Mouse (Mus musculus): ENCODE measurements around the gene Errfi1.
A peak's percentile ranks its signal among the peaks of the same experiment; 100 is the strongest.

Errfi1 gene

GRCm38 (mm10) chr4:150853680-150854461, at the start of gene Errfi1:
Gene Errfi1 (plus strand): TSS chr4:150853919.
- DNase-seq (ENCODE audit: low spot score in 2 of 2), result no peak

GRCm38 (mm10) chr4:150804204-150804603, 49.5 kb upstream of the Errfi1 start:
- no peak for DNase-seq (ENCODE audit: low spot score in 2 of 2)

GRCm38 (mm10) chr4:150807727-150808470, 45.8 kb upstream of the Errfi1 start:
- no peak for DNase-seq (ENCODE audit: low spot score in 2 of 2)

GRCm38 (mm10) chr4:150808471-150808847, 45.3 kb upstream of the Errfi1 start:
- peak; percentile 50 to 67 for DNase-seq (ENCODE audit: low spot score in 2 of 2)

- DNase-seq (ENCODE audit: low spot score in 2 of 2), result no peak
These were observed 44.4 kb upstream of the Errfi1 start for GRCm38 (mm10) chr4:150809323-150809722.

GRCm38 (mm10) chr4:150815144-150815543, 38.6 kb upstream of the Errfi1 start:
- DNase-seq (ENCODE audit: low spot score in 2 of 2), result no peak

GRCm38 (mm10) chr4:150816414-150816951, 37.2 kb upstream of the Errfi1 start:
- DNase-seq (ENCODE audit: low spot score in 2 of 2), result no peak

- no peak for DNase-seq (ENCODE audit: low spot score in 2 of 2)
These were observed 34.4 kb upstream of the Errfi1 start for GRCm38 (mm10) chr4:150819126-150819910.

GRCm38 (mm10) chr4:150821381-150821780, 32.3 kb upstream of the Errfi1 start:
- no peak for DNase-seq (ENCODE audit: low spot score in 2 of 2)

- DNase-seq (ENCODE audit: low spot score in 2 of 2), result no peak
These were observed 31.1 kb upstream of the Errfi1 start for GRCm38 (mm10) chr4:150822624-150823023.

GRCm38 (mm10) chr4:150823614-150824480, 29.9 kb upstream of the Errfi1 start:
- DNase-seq (ENCODE audit: low spot score in 2 of 2), result no peak

- DNase-seq (ENCODE audit: low spot score in 2 of 2), result no peak
These were observed 28.8 kb upstream of the Errfi1 start for GRCm38 (mm10) chr4:150824877-150825276.

GRCm38 (mm10) chr4:150825531-150825930, 28.2 kb upstream of the Errfi1 start:
- DNase-seq (ENCODE audit: low spot score in 2 of 2), result no peak

- DNase-seq (ENCODE audit: low spot score in 2 of 2), result no peak
These were observed 22.4 kb upstream of the Errfi1 start for GRCm38 (mm10) chr4:150831321-150831720.

GRCm38 (mm10) chr4:150831941-150832340, 21.8 kb upstream of the Errfi1 start:
- no peak for DNase-seq (ENCODE audit: low spot score in 2 of 2)

- no peak for DNase-seq (ENCODE audit: low spot score in 2 of 2)
These were observed 18.6 kb upstream of the Errfi1 start for GRCm38 (mm10) chr4:150835163-150835562.

GRCm38 (mm10) chr4:150836258-150836657, 17.5 kb upstream of the Errfi1 start:
- no peak for DNase-seq (ENCODE audit: low spot score in 2 of 2)

- DNase-seq (ENCODE audit: low spot score in 2 of 2), result no peak
These were observed 16.8 kb upstream of the Errfi1 start for GRCm38 (mm10) chr4:150836961-150837360.

- DNase-seq (ENCODE audit: low spot score in 2 of 2), result no peak
These were observed 16.3 kb upstream of the Errfi1 start for GRCm38 (mm10) chr4:150837458-150837857.

GRCm38 (mm10) chr4:150842045-150842444, 11.7 kb upstream of the Errfi1 start:
- no peak for DNase-seq (ENCODE audit: low spot score in 2 of 2)

- no peak for DNase-seq (ENCODE audit: low spot score in 2 of 2)
These were observed 10.5 kb upstream of the Errfi1 start for GRCm38 (mm10) chr4:150843181-150843580.

Data from natural killer cell, adult 2 months (primary cell).